Mouse (Mus musculus) MEL (cell line): ENCODE data around the gene Cdh6. TPM values are rescaled to one million over a fixed set of nuclear protein-coding genes. Genes with fewer than 3 reads are reported as not detected.

Experiments
- DNase-seq: peaks from one replicate; pipeline ENCODE4 v3.0.0; 2011; ENCODE audit warnings: low read depth, low spot score
- H3K27ac ChIP-seq: 2 replicates; pipeline ENCODE4 v1.5.1; 2012; ENCODE audit warnings: low read depth, mild to moderate bottlenecking, control low read depth, low read length, moderate library complexity; ENCODE audit not compliant: control insufficient read depth
- H3K27me3 ChIP-seq, 2 experiments: fragments of 150-350 bp in 1 of 2; sonication (generic) in 1 of 2; 2 replicates each; pipeline ENCODE4 v1.6.1; 2012; ENCODE audit warnings: low read length in 2 of 2, mild to moderate bottlenecking in 2 of 2, improper control_type of control experiment in 1 of 2, moderate library complexity in 1 of 2; ENCODE audit not compliant: insufficient read depth in 2 of 2, control insufficient read depth in 1 of 2
- H3K36me3 ChIP-seq, 2 experiments: 2 replicates each; pipeline ENCODE4 v1.6.1; 2012 to 2014; ENCODE audit warnings: low read length in 2 of 2, improper control_type of control experiment in 1 of 2, inconsistent platforms in 1 of 2, mild to moderate bottlenecking in 1 of 2; ENCODE audit not compliant: insufficient read depth in 2 of 2, control insufficient read depth in 1 of 2
- H3K4me1 ChIP-seq, 2 experiments: fragments of 150-350 bp in 1 of 2; sonication (generic) in 1 of 2; 2 replicates each; pipeline ENCODE4 v1.6.1; 2012; ENCODE audit warnings: low read length in 2 of 2, improper control_type of control experiment in 1 of 2, mild to moderate bottlenecking in 1 of 2; ENCODE audit not compliant: insufficient read depth in 2 of 2, control insufficient read depth in 1 of 2
- H3K4me3 ChIP-seq, 2 experiments: fragments of 150-350 bp in 1 of 2; sonication (generic) in 1 of 2; 2 replicates each; pipeline ENCODE4 v1.5.1; 2012; ENCODE audit warnings: low read depth in 2 of 2, low read length in 2 of 2, mild to moderate bottlenecking in 2 of 2, moderate library complexity in 2 of 2, control low read depth in 1 of 2, improper control_type of control experiment in 1 of 2; ENCODE audit not compliant: control insufficient read depth in 1 of 2, insufficient read depth in 1 of 2
- H3K79me2 ChIP-seq: 2 replicates; pipeline ENCODE4 v1.6.1; 2012; ENCODE audit warnings: mild to moderate bottlenecking, low read length, moderate library complexity; ENCODE audit not compliant: control insufficient read depth, poor library complexity, insufficient read depth
- H3K9ac ChIP-seq: 2 replicates; pipeline ENCODE4 v1.6.1; 2012; ENCODE audit warnings: low read depth, mild to moderate bottlenecking, control low read depth, low read length, moderate library complexity; ENCODE audit not compliant: control insufficient read depth, poor library complexity, severe bottlenecking
- H3K9me3 ChIP-seq: fragments of 150-350 bp; sonication (generic); replicated peaks from 2 replicates; pipeline ENCODE4 v1.6.1; 2012; ENCODE audit warnings: mild to moderate bottlenecking, low read length, improper control_type of control experiment, moderate library complexity; ENCODE audit not compliant: insufficient read depth
- CHD1 ChIP-seq: IDR thresholded peaks from 2 replicates; pipeline ENCODE4 v1.6.1; 2012; ENCODE audit warnings: low read depth, mild to moderate bottlenecking, inconsistent platforms, low read length, improper control_type of control experiment
- CTCF ChIP-seq, 3 experiments: IDR thresholded peaks in 2 of 3; conservative IDR thresholded peaks in 1 of 3; 2 replicates each; pipeline ENCODE4 v1.5.1; 2011 to 2012; ENCODE audit warnings: low read length in 3 of 3, low read depth in 2 of 3, mild to moderate bottlenecking in 2 of 3, improper control_type of control experiment in 1 of 3, inconsistent platforms in 1 of 3, mixed read lengths in 1 of 3, moderate library complexity in 1 of 3; ENCODE audit not compliant: control insufficient read depth in 1 of 3, insufficient read depth in 1 of 3, poor library complexity in 1 of 3, severe bottlenecking in 1 of 3
- HCFC1 ChIP-seq: IDR thresholded peaks from 2 replicates; pipeline ENCODE4 v1.6.1; 2012; ENCODE audit warnings: low read depth, mild to moderate bottlenecking, inconsistent platforms, low read length, improper control_type of control experiment, moderate library complexity
- MAFK ChIP-seq: IDR thresholded peaks from 2 replicates; pipeline ENCODE4 v1.6.1; 2011; ENCODE audit warnings: low read depth, mild to moderate bottlenecking, low read length, improper control_type of control experiment, borderline replicate concordance
- MAX ChIP-seq: IDR thresholded peaks from 2 replicates; pipeline ENCODE4 v1.6.1; 2011; ENCODE audit warnings: low read length, improper control_type of control experiment
- MEF2A ChIP-seq: IDR thresholded peaks from 2 replicates; pipeline ENCODE4 v1.6.1; 2014; ENCODE audit warnings: low read depth, mild to moderate bottlenecking, inconsistent platforms, low read length, improper control_type of control experiment; ENCODE audit not compliant: poor library complexity, insufficient replicate concordance, severe bottlenecking; ENCODE audit errors: extremely low read depth
- MXI1 ChIP-seq: IDR thresholded peaks from 2 replicates; pipeline ENCODE4 v1.6.1; 2011; ENCODE audit warnings: mild to moderate bottlenecking, low read depth, low read length, improper control_type of control experiment
- MYB ChIP-seq: IDR thresholded peaks from 2 replicates; pipeline ENCODE4 v1.6.1; 2011; ENCODE audit warnings: mild to moderate bottlenecking, low read depth, low read length, improper control_type of control experiment
- NRF1 ChIP-seq: IDR thresholded peaks from 2 replicates; pipeline ENCODE4 v1.6.1; 2014; ENCODE audit warnings: low read depth, mild to moderate bottlenecking, inconsistent platforms, low read length, improper control_type of control experiment, moderate library complexity; ENCODE audit not compliant: poor library complexity, insufficient read depth, severe bottlenecking
- POLR2AphosphoS2 ChIP-seq: IDR thresholded peaks from 2 replicates; pipeline ENCODE4 v1.6.1; 2011; ENCODE audit warnings: low read length, improper control_type of control experiment
- RAD21 ChIP-seq: IDR thresholded peaks from 2 replicates; pipeline ENCODE4 v1.6.1; 2011; ENCODE audit warnings: mild to moderate bottlenecking, low read depth, low read length, improper control_type of control experiment
- RCOR1 ChIP-seq: IDR thresholded peaks from 2 replicates; pipeline ENCODE4 v1.6.1; 2012; ENCODE audit warnings: low read depth, mild to moderate bottlenecking, inconsistent platforms, low read length, improper control_type of control experiment
- SMC3 ChIP-seq: IDR thresholded peaks from 2 replicates; pipeline ENCODE4 v1.6.1; 2011; ENCODE audit warnings: low read depth, low read length, improper control_type of control experiment
- TAL1 ChIP-seq: IDR thresholded peaks from 2 replicates; pipeline ENCODE4 v1.6.1; 2012; ENCODE audit warnings: mild to moderate bottlenecking, inconsistent platforms, low read length, moderate library complexity, mixed read lengths
- ZC3H11A ChIP-seq: IDR thresholded peaks from 2 replicates; pipeline ENCODE4 v1.6.1; 2012; ENCODE audit warnings: low read depth, mild to moderate bottlenecking, inconsistent platforms, low read length, improper control_type of control experiment
- polyA plus RNA-seq, 2 experiments: library from polyadenylated mRNA; stranded (reverse) in 1 of 2; unstranded in 1 of 2; fragments of >175 nt in 1 of 2; fragments of >200 nt in 1 of 2; gene quantifications; 2 replicates each; pipeline versions ENCODE4 v1.2.1 to v1.2.4; 2012; ENCODE audit warnings: low replicate concordance in 2 of 2, low read depth in 1 of 2; ENCODE audit not compliant: insufficient read length in 2 of 2, insufficient read depth in 1 of 2, missing spikeins in 1 of 2
- total RNA-seq: library from RNA; depleted of rRNA; stranded (reverse); fragments of 300-350 nt; gene quantifications from 2 replicates; pipeline ENCODE4 v1.2.3, GENCODE M21; 2012

The Cdh6 gene
- total and polyA plus RNA-seq, 3 experiments, result not detected

DNA sequence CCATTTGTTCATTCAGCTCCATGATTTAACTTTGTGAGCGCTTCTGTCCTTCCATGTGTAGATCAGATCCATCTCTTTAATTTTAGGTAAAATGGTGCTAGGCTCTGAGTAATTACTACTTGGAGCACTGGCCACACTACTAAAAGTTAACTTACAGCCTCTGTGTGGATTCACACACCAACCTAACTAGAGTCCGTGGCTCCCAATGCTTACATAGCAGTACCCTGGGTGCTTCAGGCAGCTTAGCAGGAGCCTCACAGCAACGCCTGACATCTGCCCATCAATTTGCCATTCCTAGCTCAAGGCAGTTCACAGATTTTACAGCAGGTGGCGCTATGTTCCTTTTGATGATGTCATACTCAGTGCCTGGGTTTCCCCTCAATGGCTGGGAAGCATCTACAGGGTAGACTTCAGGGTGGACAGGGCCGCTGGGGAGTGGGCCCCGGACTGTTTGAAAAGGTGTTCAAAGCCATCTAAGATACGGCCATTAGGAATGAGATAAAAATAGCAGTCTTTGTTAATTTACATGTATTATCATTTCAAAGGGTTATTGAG, 84.9 kb downstream of the Cdh6 start:
- no peaks in the 10 kb centered on the region for H3K4me1 ChIP-seq
- no peak overlapping the region for H3K4me3 ChIP-seq
- no peaks in the 10 kb centered on the region; a peak in 1 of 4 replicates for H3K27me3 ChIP-seq
- peak; percentile 40 for DNase-seq
- H3K79me2 ChIP-seq, result no peaks in the 10 kb centered on the region
- TF ChIP-seq POLR2AphosphoS2 (no peak), MXI1 (no peak), CTCF (IDR thresholded peaks at IDR 0.05 in 2 of 3, conservative IDR thresholded peaks at IDR 0.05 in 1 of 3; ENCODE audit: control insufficient read depth in 1 of 3, insufficient read depth in 1 of 3, low read depth in 2 of 3, low read length in 3 of 3, poor library complexity in 1 of 3, severe bottlenecking in 1 of 3) (peak; percentile 59 to 69 (median 68)), RAD21 (peak; percentile 57), TAL1 (no peak), NRF1 (no peak), MYB (no peak), HCFC1 (no peak), SMC3 (peak; percentile 69), MAFK (no peak), RCOR1 (no peak), ZC3H11A (peak; percentile 72)
- no peak overlapping the region for H3K9ac ChIP-seq
- H3K9me3 ChIP-seq, result no peaks in the 10 kb centered on the region
- no peaks in the 10 kb centered on the region for H3K36me3 ChIP-seq
- no peak overlapping the region for H3K27ac ChIP-seq

- no peak overlapping the region for H3K9ac ChIP-seq
- no peaks in the 10 kb centered on the region; a peak in 1 of 4 replicates for H3K27me3 ChIP-seq
- no peak overlapping the region for H3K4me3 ChIP-seq
- no peaks in the 10 kb centered on the region for H3K4me1 ChIP-seq
- no peak for TF ChIP-seq CHD1
- TF ChIP-seq MAX, result no peak
- TF ChIP-seq MEF2A, result no peak
- H3K9me3 ChIP-seq, result no peaks in the 10 kb centered on the region
- no peaks in the 10 kb centered on the region for H3K79me2 ChIP-seq
- H3K36me3 ChIP-seq, result no peaks in the 10 kb centered on the region
- no peak overlapping the region for H3K27ac ChIP-seq
- DNase-seq, result no peak
Measured at GRCm38 (mm10) chr15:13084746-13085145, 88.7 kb downstream of the Cdh6 start.
